Mouse (Mus musculus) spleen, postnatal 10 days (tissue): ENCODE data around the gene Ugt1a6b.
A peak's percentile ranks its signal among the peaks of the same experiment; 100 is the strongest.
"Not testable (repeated sequence)": the region's sequence is repeated elsewhere in the genome, so short reads cannot be mapped to it uniquely, and the experiment has no call there.

Experiments used
- DNase-seq, 2 experiments: peaks; one replicate each; pipeline ENCODE4 v3.0.0; 2021 to 2022; ENCODE audit warnings: low spot score in 2 of 2

The Ugt1a6b gene

GRCm38 (mm10) chr1:88224029-88224776 is 121.2 kb downstream of the Ugt1a6b start:
- DNase-seq = no peak

GRCm38 (mm10) chr1:88225301-88225700 is 122.2 kb downstream of the Ugt1a6b start:
- DNase-seq = not testable (repeated sequence)

- no peak for DNase-seq
Observed at GRCm38 (mm10) chr1:88225741-88226140, 122.7 kb downstream of the Ugt1a6b start.

GRCm38 (mm10) chr1:88226670-88227379 is 123.8 kb downstream of the Ugt1a6b start, which contains the start of gene Mroh2a:
Gene Mroh2a, plus strand, starts transcription at chr1:88226986.
- no peak for DNase-seq

- no peak for DNase-seq
Observed at GRCm38 (mm10) chr1:88227482-88227881, 124.4 kb downstream of the Ugt1a6b start.

GRCm38 (mm10) chr1:88228121-88228520 is 125.1 kb downstream of the Ugt1a6b start:
- peak in 1 of 2 experiments; percentile 31 for DNase-seq

- peak in 1 of 2 experiments; percentile 17 for DNase-seq
Observed at GRCm38 (mm10) chr1:88229566-88229965, 126.5 kb downstream of the Ugt1a6b start.

- DNase-seq = peak in 1 of 2 experiments; percentile 22
Observed at GRCm38 (mm10) chr1:88229986-88230385, 126.9 kb downstream of the Ugt1a6b start.

GRCm38 (mm10) chr1:88230421-88230820 is 127.4 kb downstream of the Ugt1a6b start:
- DNase-seq = peak in 1 of 2 experiments; percentile 28

GRCm38 (mm10) chr1:88230981-88231802 is 128.1 kb downstream of the Ugt1a6b start:
- DNase-seq = peak in 1 of 2 experiments; percentile 15

- peak in 1 of 2 experiments; percentile 26 for DNase-seq
Observed at GRCm38 (mm10) chr1:88231803-88232499, 128.9 kb downstream of the Ugt1a6b start.

- DNase-seq = peak in 1 of 2 experiments; percentile 25
Observed at GRCm38 (mm10) chr1:88232664-88233380, 129.8 kb downstream of the Ugt1a6b start.

GRCm38 (mm10) chr1:88233421-88234247 is 130.6 kb downstream of the Ugt1a6b start:
- no peak for DNase-seq

GRCm38 (mm10) chr1:88234248-88234610 is 131.2 kb downstream of the Ugt1a6b start:
- DNase-seq = no peak

GRCm38 (mm10) chr1:88234646-88235045 is 131.6 kb downstream of the Ugt1a6b start:
- no peak for DNase-seq

- no peak for DNase-seq
Observed at GRCm38 (mm10) chr1:88235046-88235893, 132.2 kb downstream of the Ugt1a6b start.

GRCm38 (mm10) chr1:88235894-88236415 is 132.9 kb downstream of the Ugt1a6b start:
- DNase-seq = no peak

- no peak for DNase-seq
Observed at GRCm38 (mm10) chr1:88237311-88237710, 134.3 kb downstream of the Ugt1a6b start.

GRCm38 (mm10) chr1:88238771-88239170 is 135.7 kb downstream of the Ugt1a6b start:
- no peak for DNase-seq
